Mouse (Mus musculus): ENCODE measurements at regions not wholly inside any gene's neighbourhood (a gene's known extent, or its start where the extent isn't known, plus 50 kb on each side); places are given as distances from the start of the nearest gene placed in this dataset.

DNA sequence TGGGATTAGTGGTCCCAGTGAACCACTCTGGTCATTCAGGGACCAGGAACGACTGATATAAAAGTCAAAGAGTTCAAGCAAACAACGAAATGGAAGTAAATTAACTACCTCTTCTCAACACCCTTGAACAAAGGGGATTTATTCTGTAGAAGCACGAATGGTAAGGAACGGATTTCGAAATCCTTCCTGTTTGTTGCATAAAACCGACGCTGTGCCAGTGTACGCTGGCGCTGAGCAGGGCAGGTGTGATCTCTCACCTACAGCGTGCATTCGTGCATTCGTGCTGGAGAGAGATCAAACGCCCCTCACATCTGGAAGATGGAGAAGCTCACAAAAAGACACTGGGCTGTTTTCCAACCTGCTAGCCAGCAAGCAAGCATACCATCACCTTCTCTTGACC lies 581.1 kb upstream of the Gm10131 start:
- no peak for TF ChIP-seq CTCF (IDR thresholded peaks at IDR 0.05; ENCODE audit: low read depth, low read length)
- TF ChIP-seq POLR2A (IDR thresholded peaks at IDR 0.05; ENCODE audit: extremely low read depth, insufficient read depth, low read length), result no peak
